Mouse (Mus musculus) liver, embryonic 16.5 days (tissue): Measurements from ENCODE around the gene Neu3. TPM values are rescaled to one million over a fixed set of nuclear protein-coding genes. Genes with fewer than 3 reads are reported as not detected.
A peak's percentile ranks its signal among the peaks of the same experiment; 100 is the strongest.

Source experiments
- ATAC-seq: fragments of 200-750 bp; cut with Nextera tagmentation; 2 replicates; pipeline ENCODE4 v1.8.0; 2017; ENCODE audit warnings: low read depth, mild to moderate bottlenecking, moderate number of reproducible peaks, moderate library complexity
- H3K27ac ChIP-seq: fragments of 300-500 bp; sonication (generic); 2 replicates; pipeline ENCODE4 v1.5.1; 2014; ENCODE audit warnings: mild to moderate bottlenecking, low read length
- H3K27me3 ChIP-seq: fragments of 300-500 bp; sonication (generic); 2 replicates; pipeline ENCODE4 v1.6.1; 2014; ENCODE audit warnings: low read depth, low read length, mixed read lengths; ENCODE audit not compliant: control insufficient read depth, insufficient read depth
- H3K36me3 ChIP-seq: fragments of 300-500 bp; sonication (generic); 2 replicates; pipeline ENCODE4 v1.6.1; 2014; ENCODE audit warnings: mild to moderate bottlenecking; ENCODE audit not compliant: control insufficient read depth, insufficient read depth
- H3K4me1 ChIP-seq: fragments of 300-500 bp; sonication (generic); 2 replicates; pipeline ENCODE4 v1.6.1; 2014; ENCODE audit warnings: low read depth, low read length, mixed read lengths; ENCODE audit not compliant: control insufficient read depth
- H3K4me2 ChIP-seq: fragments of 300-500 bp; sonication (generic); 2 replicates; pipeline ENCODE4 v1.6.1; 2014; ENCODE audit warnings: low read depth, low read length, mixed read lengths
- H3K4me3 ChIP-seq: fragments of 300-500 bp; sonication (generic); 2 replicates; pipeline ENCODE4 v1.5.1; 2014; ENCODE audit warnings: low read depth, mild to moderate bottlenecking, low read length
- H3K9ac ChIP-seq: fragments of 300-500 bp; sonication (generic); 2 replicates; pipeline ENCODE4 v1.6.1; 2014; ENCODE audit warnings: low read depth, low read length
- H3K9me3 ChIP-seq: fragments of 300-500 bp; sonication (generic); replicated peaks from 2 replicates; pipeline ENCODE4 v1.6.1; 2016; ENCODE audit warnings: low read length; ENCODE audit not compliant: control insufficient read depth
- WGBS: fragments of 180-500 bp; shearing (Covaris S2); extraction: QIAGEN DNeasy Blood & Tissue Kit; methylation state at CpG from one replicate; pipeline ENCODE4 v1.1.7; 2014; ENCODE audit not compliant: insufficient replicate concordance; 5-methylcytosine and 5-hydroxymethylcytosine counted together
- polyA plus RNA-seq: library from polyadenylated mRNA; unstranded; fragments of >200 nt; fragmentation: Nextera tagmentation; extraction: Ambion mirVana; gene quantifications from 2 replicates; pipeline ENCODE4 v1.2.1, GENCODE M21; 2015

The Neu3 gene
- 5.1 and 5.2 TPM in 2 replicates for polyA plus RNA-seq

- H3K27me3 ChIP-seq: no peaks in the 10 kb centered on the region
- peaks cover 33% of the 10 kb centered on the region for H3K4me1 ChIP-seq
- H3K9ac ChIP-seq: peak within 1 kb of the TSS; percentile 81
- H3K36me3 ChIP-seq: peaks cover 1% of the 10 kb centered on the region; the same call in 1 of the 2 replicates
- H3K9me3 ChIP-seq: no peaks in the 10 kb centered on the region
- H3K4me2 ChIP-seq: peak within 1 kb of the TSS; percentile 58
- 0% methylated on average over 26 of the region's 26 CpGs for WGBS
- peak; percentile 92 for ATAC-seq
- peak within 1 kb of the TSS; percentile 78 for H3K4me3 ChIP-seq
- peak within 1 kb of the TSS; percentile 90 for H3K27ac ChIP-seq
Observed at GRCm38 (mm10) chr7:99828083-99828570, at the start of gene Neu3. Gene Neu3 (minus strand): TSS chr7:99828417.

- no peak overlapping the region for H3K4me3 ChIP-seq
- H3K27me3 ChIP-seq: no peaks in the 10 kb centered on the region
- ATAC-seq: no peak
- H3K27ac ChIP-seq: no peak overlapping the region
- H3K4me2 ChIP-seq: no peak overlapping the region
- H3K9ac ChIP-seq: no peak overlapping the region
- H3K36me3 ChIP-seq: no peaks in the 10 kb centered on the region
- no peaks in the 10 kb centered on the region for H3K9me3 ChIP-seq
- no peaks in the 10 kb centered on the region for H3K4me1 ChIP-seq
- WGBS: 2% methylated on average over 3 of the region's 3 CpGs
Observed at GRCm38 (mm10) chr7:99876345-99876744, 48.1 kb upstream of the Neu3 start.

- WGBS: 47% methylated on average over 5 of the region's 5 CpGs
- no peak overlapping the region for H3K4me3 ChIP-seq
- H3K27me3 ChIP-seq: no peaks in the 10 kb centered on the region
- no peak overlapping the region for H3K4me2 ChIP-seq
- H3K27ac ChIP-seq: no peak overlapping the region
- H3K9ac ChIP-seq: no peak overlapping the region
- no peak for ATAC-seq
- H3K4me1 ChIP-seq: no peaks in the 10 kb centered on the region
- no peaks in the 10 kb centered on the region for H3K36me3 ChIP-seq
- H3K9me3 ChIP-seq: no peaks in the 10 kb centered on the region
Observed at GRCm38 (mm10) chr7:99875891-99876290, 47.7 kb upstream of the Neu3 start.

GRCm38 (mm10) chr7:99873965-99874364, 45.7 kb upstream of the Neu3 start:
- WGBS: 50% methylated on average over 6 of the region's 6 CpGs

GRCm38 (mm10) chr7:99869296-99869695, 41.1 kb upstream of the Neu3 start:
- WGBS: 36% methylated on average over 4 of the region's 4 CpGs
- H3K27ac ChIP-seq: no peak overlapping the region
- no peaks in the 10 kb centered on the region for H3K9me3 ChIP-seq
- no peaks in the 10 kb centered on the region for H3K36me3 ChIP-seq
- ATAC-seq: no peak
- no peak overlapping the region for H3K4me3 ChIP-seq
- H3K4me1 ChIP-seq: no peaks in the 10 kb centered on the region
- H3K9ac ChIP-seq: no peak overlapping the region
- H3K27me3 ChIP-seq: no peaks in the 10 kb centered on the region
- H3K4me2 ChIP-seq: no peak overlapping the region

More at GRCm38 (mm10) chr7:99873965-99874364, 45.7 kb upstream of the Neu3 start:
- ATAC-seq: no peak
- H3K4me2 ChIP-seq: no peak overlapping the region
- no peaks in the 10 kb centered on the region for H3K4me1 ChIP-seq
- no peaks in the 10 kb centered on the region for H3K27me3 ChIP-seq
- no peak overlapping the region for H3K27ac ChIP-seq
- H3K4me3 ChIP-seq: no peak overlapping the region
- H3K36me3 ChIP-seq: no peaks in the 10 kb centered on the region
- no peak overlapping the region for H3K9ac ChIP-seq
- no peaks in the 10 kb centered on the region for H3K9me3 ChIP-seq

- H3K9me3 ChIP-seq: no peaks in the 10 kb centered on the region
- H3K36me3 ChIP-seq: no peaks in the 10 kb centered on the region
- no peak overlapping the region for H3K4me2 ChIP-seq
- no peaks in the 10 kb centered on the region; the same call in 1 of the 2 replicates for H3K27me3 ChIP-seq
- no peak overlapping the region for H3K9ac ChIP-seq
- H3K4me1 ChIP-seq: no peaks in the 10 kb centered on the region
- 37% methylated on average over 3 of the region's 3 CpGs for WGBS
- no peak for ATAC-seq
- no peak overlapping the region for H3K27ac ChIP-seq
- no peak overlapping the region for H3K4me3 ChIP-seq
Observed at GRCm38 (mm10) chr7:99865219-99865618, 37.0 kb upstream of the Neu3 start.

GRCm38 (mm10) chr7:99864241-99865028, 36.2 kb upstream of the Neu3 start:
- Histone ChIP-seq H3K27ac (no peak overlapping the region), H3K9me3 (no peaks in the 10 kb centered on the region), H3K36me3 (no peaks in the 10 kb centered on the region), H3K9ac (no peak overlapping the region), H3K4me3 (no peak overlapping the region), H3K27me3 (no peaks in the 10 kb centered on the region; the same call in 1 of the 2 replicates), H3K4me2 (no peak overlapping the region), H3K4me1 (no peaks in the 10 kb centered on the region)
- 57% methylated on average over 11 of the region's 11 CpGs for WGBS
- ATAC-seq: 0 out of 2 replicates have a peak, but pooled peaks have one; percentile 13

- Histone ChIP-seq H3K9ac (no peak within 1 kb of the TSS), H3K4me1 (peaks cover 4% of the 10 kb centered on the region), H3K36me3 (no peaks in the 10 kb centered on the region), H3K27ac (no peak within 1 kb of the TSS), H3K27me3 (no peaks in the 10 kb centered on the region; the same call in 1 of the 2 replicates), H3K4me2 (no peak within 1 kb of the TSS), H3K9me3 (no peaks in the 10 kb centered on the region), H3K4me3 (no peak within 1 kb of the TSS)
- WGBS: 34% methylated on average over 7 of the region's 7 CpGs
- no peak for ATAC-seq
Observed at GRCm38 (mm10) chr7:99863362-99863761, 35.1 kb upstream of the Neu3 start, which contains the start of gene Spcs2. Gene Spcs2 (minus strand): TSS chr7:99863462.
